Mouse (Mus musculus): ENCODE measurements around the gene Olfr16.

GRCm38 (mm10) chr1:172932197-172932596 is 18.0 kb upstream of the Olfr16 start:
- TF ChIP-seq CTCF (conservative IDR thresholded peaks at IDR 0.05; ENCODE audit: low read length), result no peak
- no peak for TF ChIP-seq NANOG (IDR thresholded peaks at IDR 0.05; ENCODE audit: borderline replicate concordance, low read length)
- TF ChIP-seq POU5F1 (IDR thresholded peaks at IDR 0.05; ENCODE audit: borderline replicate concordance, low read length), result no peak
